Mouse (Mus musculus) cerebellum, postnatal 10 days (tissue): ENCODE data around the gene Fam222b.

Experiments
- DNase-seq, 2 experiments: peaks; one replicate each; pipeline ENCODE4 v3.0.0; 2021; ENCODE audit warnings: mixed read lengths in 2 of 2

Fam222b gene

GRCm38 (mm10) chr11:78166161-78166560, 71.7 kb downstream of the Fam222b start:
- DNase-seq = no peak

- no peak for DNase-seq
These were observed 72.2 kb downstream of the Fam222b start for GRCm38 (mm10) chr11:78166640-78167039.

GRCm38 (mm10) chr11:78167257-78167959, 72.9 kb downstream of the Fam222b start:
- DNase-seq = no peak

GRCm38 (mm10) chr11:78168541-78169468, 74.3 kb downstream of the Fam222b start:
- no peak for DNase-seq

- no peak for DNase-seq
These were observed 75.8 kb downstream of the Fam222b start for GRCm38 (mm10) chr11:78170306-78170705.

- no peak for DNase-seq
These were observed 76.9 kb downstream of the Fam222b start for GRCm38 (mm10) chr11:78171328-78171727.

- DNase-seq = no peak
These were observed 77.7 kb downstream of the Fam222b start for GRCm38 (mm10) chr11:78172034-78172747.

GRCm38 (mm10) chr11:78172748-78173383, 78.4 kb downstream of the Fam222b start:
- no peak for DNase-seq

GRCm38 (mm10) chr11:78174506-78174905, 80.0 kb downstream of the Fam222b start:
- no peak for DNase-seq

- no peak for DNase-seq
These were observed 81.4 kb downstream of the Fam222b start for GRCm38 (mm10) chr11:78175771-78176401.

GRCm38 (mm10) chr11:78176402-78176862, 82.0 kb downstream of the Fam222b start, which contains the start of the genes Nek8 and Tlcd1:
TSS of gene Nek8 (minus strand) at chr11:78176675.
TSS of gene Tlcd1 (plus strand) at chr11:78176711.
- DNase-seq = peak; percentile 84 to 90

GRCm38 (mm10) chr11:78176905-78177331, 82.5 kb downstream of the Fam222b start:
- DNase-seq = no peak

- no peak for DNase-seq
These were observed 83.0 kb downstream of the Fam222b start for GRCm38 (mm10) chr11:78177437-78177836.

- DNase-seq = peak; percentile 97
These were observed 83.7 kb downstream of the Fam222b start for GRCm38 (mm10) chr11:78177903-78178858.

- peak; percentile 88 to 89 for DNase-seq
These were observed 84.5 kb downstream of the Fam222b start for GRCm38 (mm10) chr11:78178859-78179437.

- DNase-seq = no peak
These were observed 85.1 kb downstream of the Fam222b start for GRCm38 (mm10) chr11:78179438-78179999.

GRCm38 (mm10) chr11:78180081-78180761, 85.8 kb downstream of the Fam222b start:
- DNase-seq = no peak

GRCm38 (mm10) chr11:78181830-78182357, 87.4 kb downstream of the Fam222b start:
- DNase-seq = no peak

GRCm38 (mm10) chr11:78182450-78182849, 88.0 kb downstream of the Fam222b start:
- DNase-seq = no peak
